Mouse (Mus musculus) lung, embryonic 14.5 days (tissue): ENCODE data around the gene Bcas3. TPM values are rescaled to one million over a fixed set of nuclear protein-coding genes. Genes with fewer than 3 reads are reported as not detected.
"Not testable (repeated sequence)": the region's sequence is repeated elsewhere in the genome, so short reads cannot be mapped to it uniquely, and the experiment has no call there.

Experiments used
- ATAC-seq: fragments of 200-750 bp; cut with Nextera tagmentation; 2 replicates; pipeline ENCODE4 v1.8.0; 2017; ENCODE audit warnings: mild to moderate bottlenecking, moderate TSS enrichment, moderate library complexity; ENCODE audit not compliant: insufficient read depth
- DNase-seq: peaks from one replicate; pipeline ENCODE4 v3.0.0-alpha.2; 2015
- H3K27ac ChIP-seq: fragments of 300-500 bp; sonication (generic); 2 replicates; pipeline ENCODE4 v1.5.1; 2014; ENCODE audit warnings: low read depth, mild to moderate bottlenecking, moderate library complexity
- H3K27me3 ChIP-seq: fragments of 300-500 bp; sonication (generic); 2 replicates; pipeline ENCODE4 v1.6.1; 2014; ENCODE audit warnings: low read length, control low read depth; ENCODE audit not compliant: insufficient read depth
- H3K36me3 ChIP-seq: fragments of 300-500 bp; sonication (generic); 2 replicates; pipeline ENCODE4 v1.6.1; 2014; ENCODE audit warnings: control low read depth; ENCODE audit not compliant: insufficient read depth
- H3K4me1 ChIP-seq: fragments of 300-500 bp; sonication (generic); 2 replicates; pipeline ENCODE4 v1.6.1; 2014; ENCODE audit warnings: antibody characterized with exemption, control low read depth; ENCODE audit not compliant: insufficient read depth
- H3K4me2 ChIP-seq: fragments of 300-500 bp; sonication (generic); 2 replicates; pipeline ENCODE4 v1.6.1; 2014; ENCODE audit warnings: mild to moderate bottlenecking
- H3K4me3 ChIP-seq: fragments of 300-500 bp; sonication (generic); 2 replicates; pipeline ENCODE4 v1.5.1; 2014; ENCODE audit warnings: low read depth, low read length
- H3K9ac ChIP-seq: fragments of 300-500 bp; sonication (generic); 2 replicates; pipeline ENCODE4 v1.6.1; 2014
- H3K9me3 ChIP-seq: fragments of 300-500 bp; sonication (generic); 2 replicates; pipeline ENCODE4 v1.6.1; 2016; ENCODE audit warnings: low read depth, low read length, control low read depth
- CTCF ChIP-seq: IDR thresholded peaks from 2 replicates; pipeline ENCODE4 v1.5.1; 2016; ENCODE audit warnings: antibody characterized with exemption, low read depth
- WGBS: fragments of 180-500 bp; shearing (Covaris S2); extraction: QIAGEN DNeasy Blood & Tissue Kit; methylation state at CpG from one replicate; pipeline ENCODE4 v1.1.7; 2014; 5-methylcytosine and 5-hydroxymethylcytosine counted together
- polyA plus RNA-seq: library from polyadenylated mRNA; unstranded; fragments of >200 nt; fragmentation: Nextera tagmentation; extraction: Ambion mirVana; gene quantifications from 2 replicates; pipeline ENCODE4 v1.2.1, GENCODE M21; 2014

Gene Bcas3
- polyA plus RNA-seq, 1 experiment from 2014 or later, result 35.0 TPM

- no peaks in the 10 kb centered on the region for H3K27me3 ChIP-seq
- H3K9ac ChIP-seq, result no peak overlapping the region
- no peak for DNase-seq
- no peak overlapping the region for H3K4me3 ChIP-seq
- no peaks in the 10 kb centered on the region for H3K4me1 ChIP-seq
- no peak overlapping the region for H3K27ac ChIP-seq
- 0 out of 2 replicates have a peak, but pooled peaks have one; percentile 21 for TF ChIP-seq CTCF
- H3K9me3 ChIP-seq, result no peaks in the 10 kb centered on the region
- ATAC-seq, result no peak
- no peaks in the 10 kb centered on the region for H3K36me3 ChIP-seq
- 67% methylated on average over 3 of the region's 3 CpGs for WGBS
- no peak overlapping the region for H3K4me2 ChIP-seq
Observed at GRCm38 (mm10) chr11:85502031-85502430, 149.1 kb downstream of the Bcas3 start.

DNA sequence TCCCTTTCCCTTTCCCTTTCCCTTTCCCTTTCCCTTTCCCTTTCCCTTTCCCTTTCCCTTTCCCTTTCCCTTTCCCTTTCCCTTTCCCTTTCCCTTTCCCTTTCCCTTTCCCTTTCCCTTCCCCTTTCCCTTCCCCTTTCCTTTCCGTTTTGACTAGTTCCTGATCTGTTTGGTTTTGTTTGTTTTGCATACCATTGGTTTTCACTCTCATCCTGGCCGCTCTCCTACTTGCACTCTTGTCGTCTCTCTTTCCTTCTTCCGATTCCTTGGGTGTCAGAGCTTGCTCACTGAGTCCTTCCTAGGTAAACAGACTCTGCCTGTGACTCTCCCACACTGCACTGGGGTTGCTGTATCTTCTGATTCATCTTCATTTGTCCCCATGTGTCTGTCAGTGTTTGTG, 151.8 kb downstream of the Bcas3 start:
- not testable (repeated sequence) for DNase-seq, H3K36me3 ChIP-seq, H3K9ac ChIP-seq, H3K4me2 ChIP-seq, ATAC-seq, H3K4me1 ChIP-seq, H3K9me3 ChIP-seq, H3K27me3 ChIP-seq, H3K4me3 ChIP-seq, H3K27ac ChIP-seq
- 25% methylated on average over 4 of the region's 4 CpGs for WGBS

- H3K9me3 ChIP-seq, result no peaks in the 10 kb centered on the region
- H3K4me3 ChIP-seq, result no peak overlapping the region
- DNase-seq (no peak), ATAC-seq (no peak)
- WGBS, result 87% methylated on average over 4 of the region's 4 CpGs
- no peaks in the 10 kb centered on the region for H3K36me3 ChIP-seq
- no peak overlapping the region for H3K9ac ChIP-seq
- H3K27me3 ChIP-seq, result no peaks in the 10 kb centered on the region
- no peak overlapping the region for H3K4me2 ChIP-seq
- TF ChIP-seq CTCF, result no peak
- H3K27ac ChIP-seq, result no peak overlapping the region
- no peaks in the 10 kb centered on the region for H3K4me1 ChIP-seq
Observed at GRCm38 (mm10) chr11:85505811-85506210, 152.8 kb downstream of the Bcas3 start.

- no peak overlapping the region for H3K4me3 ChIP-seq
- H3K4me1 ChIP-seq, result no peaks in the 10 kb centered on the region
- H3K9me3 ChIP-seq, result no peaks in the 10 kb centered on the region
- H3K36me3 ChIP-seq, result no peaks in the 10 kb centered on the region
- no peaks in the 10 kb centered on the region for H3K27me3 ChIP-seq
- ATAC-seq, result no peak
- H3K4me2 ChIP-seq, result no peak overlapping the region
- H3K27ac ChIP-seq, result no peak overlapping the region
- no peak for DNase-seq
- 87% methylated on average over 12 of the region's 12 CpGs for WGBS
- TF ChIP-seq CTCF, result no peak
- H3K9ac ChIP-seq, result no peak overlapping the region
Observed at GRCm38 (mm10) chr11:85509334-85509733, 156.4 kb downstream of the Bcas3 start.

DNA sequence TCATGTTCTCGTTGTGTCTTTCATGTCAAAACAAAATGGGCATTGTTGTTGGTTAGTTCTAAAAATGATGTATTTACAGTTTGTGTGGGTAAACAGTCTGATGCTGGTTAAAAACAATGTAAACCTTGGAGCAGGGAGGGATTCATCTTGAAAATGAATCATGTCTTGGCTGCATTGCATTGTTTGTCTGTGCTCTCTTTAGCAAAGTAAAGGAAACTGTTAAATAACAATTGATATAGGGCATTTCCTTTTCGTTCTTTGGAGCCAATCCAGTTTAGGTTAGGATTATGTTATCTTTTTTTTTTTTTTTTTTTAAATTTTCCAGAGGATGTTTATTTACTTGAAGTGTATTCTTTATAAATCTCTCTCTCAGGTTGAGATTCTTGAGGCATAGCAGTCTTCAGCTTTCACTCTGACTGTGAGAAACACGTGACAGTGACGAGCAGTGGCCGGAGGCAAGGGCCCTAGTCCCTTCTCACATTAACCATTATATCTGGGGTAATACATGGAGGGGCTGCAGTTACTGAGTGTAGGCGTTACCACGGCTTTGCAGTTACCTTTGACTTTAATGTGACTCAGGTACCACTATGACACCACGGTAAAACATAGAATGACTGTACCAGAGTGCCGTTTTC, 158.4 kb downstream of the Bcas3 start:
- TF ChIP-seq CTCF, result no peak
- Histone ChIP-seq H3K9me3 (no peaks in the 10 kb centered on the region), H3K9ac (no peak overlapping the region), H3K4me3 (no peak overlapping the region), H3K27me3 (no peaks in the 10 kb centered on the region), H3K4me2 (no peak overlapping the region), H3K4me1 (peaks cover 3% of the 10 kb centered on the region; the same call in 1 of the 2 replicates), H3K36me3 (no peaks in the 10 kb centered on the region), H3K27ac (no peak overlapping the region)
- ATAC-seq, result no peak
- 55% methylated on average over 9 of the region's 9 CpGs for WGBS
- DNase-seq, result no peak

DNA sequence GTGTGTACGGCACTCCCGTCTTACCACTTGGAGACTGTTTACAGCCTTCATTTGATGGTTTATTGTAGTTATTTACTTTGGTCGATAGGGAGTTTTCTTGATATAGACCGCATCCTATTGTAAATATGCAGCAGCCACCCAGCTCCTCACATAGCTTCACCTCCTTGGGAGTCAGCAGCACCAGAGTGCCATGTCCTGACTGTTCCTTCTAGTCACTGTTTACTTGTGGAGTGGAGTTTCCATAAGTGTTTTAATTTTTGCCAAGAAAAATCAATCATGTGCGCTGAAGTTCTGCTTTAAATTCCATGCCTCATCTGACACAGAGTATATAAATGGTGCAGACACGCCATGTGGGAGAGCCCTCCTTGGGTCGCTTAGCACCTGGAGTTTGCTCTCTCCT, 163.8 kb downstream of the Bcas3 start:
- Histone ChIP-seq H3K36me3 (no peaks in the 10 kb centered on the region), H3K9ac (no peak overlapping the region), H3K4me3 (no peak overlapping the region), H3K27ac (peak overlapping the region; percentile 44; the same call in 1 of the 2 replicates), H3K27me3 (no peaks in the 10 kb centered on the region), H3K9me3 (no peaks in the 10 kb centered on the region), H3K4me1 (peaks cover 9% of the 10 kb centered on the region), H3K4me2 (no peak overlapping the region)
- DNase-seq, result peak; percentile 53
- TF ChIP-seq CTCF, result no peak
- peak; percentile 30; the same call in 1 of the 2 replicates for ATAC-seq
- WGBS, result 48% methylated on average over 7 of the region's 7 CpGs

DNA sequence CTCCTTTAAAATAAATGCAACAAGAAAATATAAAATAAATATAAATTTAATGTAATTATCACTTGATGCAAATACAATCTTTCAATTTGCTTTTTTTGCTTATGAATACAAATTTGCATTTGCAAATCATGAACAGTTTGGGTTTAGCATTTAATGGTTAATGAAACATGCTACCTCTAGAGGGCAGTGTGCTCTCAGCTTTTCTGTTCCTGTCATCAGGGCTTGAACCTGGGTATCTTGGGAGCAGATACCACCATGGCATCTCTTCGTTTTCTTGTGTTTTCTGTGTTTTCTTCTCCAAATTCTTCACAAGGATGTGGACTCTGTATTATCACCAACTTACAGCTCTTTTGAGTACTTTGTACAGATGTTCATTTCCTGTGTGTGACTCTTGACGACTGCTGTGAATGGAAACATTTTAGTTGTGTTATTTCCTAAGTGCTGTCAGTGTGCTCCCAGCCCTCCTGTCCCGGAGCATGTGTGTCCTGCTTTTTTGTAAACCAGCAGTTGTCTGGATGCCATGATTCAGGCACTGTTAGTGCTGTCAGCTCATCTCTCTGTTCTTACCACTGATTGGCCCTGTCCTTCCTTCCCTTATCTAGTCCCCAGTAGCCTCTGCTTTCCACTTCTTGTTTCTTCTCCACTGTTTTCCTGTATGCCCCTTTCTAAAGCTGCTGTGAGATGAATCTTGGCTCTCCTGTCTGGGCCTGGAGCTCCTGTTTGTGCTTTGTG, 165.2 kb downstream of the Bcas3 start:
- ATAC-seq (no peak), DNase-seq (peak; percentile 93)
- Histone ChIP-seq H3K4me1 (peaks cover 10% of the 10 kb centered on the region), H3K9ac (no peak overlapping the region), H3K4me3 (no peak overlapping the region), H3K27me3 (no peaks in the 10 kb centered on the region), H3K27ac (peak overlapping the region; percentile 71), H3K36me3 (no peaks in the 10 kb centered on the region), H3K4me2 (no peak overlapping the region), H3K9me3 (no peaks in the 10 kb centered on the region)
- 18% methylated on average over 3 of the region's 3 CpGs for WGBS
- TF ChIP-seq CTCF, result peak; percentile 86
